Mouse (Mus musculus) monocyte, adult 5-6 weeks (primary cell): Measurements from ENCODE around the gene Eif5b. TPM values are rescaled to one million over a fixed set of nuclear protein-coding genes. Genes with fewer than 3 reads are reported as not detected.
"Not testable (repeated sequence)": the region's sequence is repeated elsewhere in the genome, so short reads cannot be mapped to it uniquely, and the experiment has no call there.

ENCODE experiments used
- ATAC-seq: fragments of 153-309, 156-312 bp; replicated peaks from 2 replicates; pipeline ENCODE4 v1.8.0; 2017; ENCODE audit warnings: mild to moderate bottlenecking; ENCODE audit not compliant: low TSS enrichment, insufficient number of reproducible peaks, severe bottlenecking, poor library complexity, low FRiP score
- total RNA-seq: library from RNA; stranded (forward); fragments of 200-1000, 200-491, 200-594 nt; gene quantifications from 3 replicates; pipeline ENCODE4 v1.2.3, GENCODE M21; 2017

Eif5b gene
- 18.3 to 36.7 TPM (median 24.2 TPM) in 3 replicates for total RNA-seq

DNA sequence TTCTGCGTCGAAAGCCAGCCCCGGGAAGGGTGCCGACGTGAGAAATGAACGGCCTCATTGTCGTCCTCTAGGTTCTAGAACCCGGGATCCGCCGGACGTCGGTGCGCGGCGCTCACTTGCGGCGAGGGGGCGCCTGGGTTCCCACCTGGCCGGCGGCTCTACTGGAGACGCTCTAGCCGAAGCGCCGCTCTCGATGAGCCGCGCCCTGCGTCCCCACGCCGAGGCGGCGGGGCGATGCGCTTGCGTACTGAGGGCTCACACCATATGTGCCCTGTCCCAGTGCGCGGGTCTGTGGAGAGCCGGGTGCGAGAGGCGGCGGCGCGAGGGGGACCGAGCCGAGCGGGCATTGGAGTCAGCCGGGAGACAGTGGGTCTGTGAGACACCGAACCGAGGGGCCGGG is at the start of gene Eif5b, which contains the start of gene Txndc9:
Gene Eif5b (plus strand): TSS at position 144 of the 400 bp plus-strand sequence.
Gene Txndc9 (minus strand): TSS at position 27 of the 400 bp plus-strand sequence.
- peak; percentile 66 for ATAC-seq

DNA sequence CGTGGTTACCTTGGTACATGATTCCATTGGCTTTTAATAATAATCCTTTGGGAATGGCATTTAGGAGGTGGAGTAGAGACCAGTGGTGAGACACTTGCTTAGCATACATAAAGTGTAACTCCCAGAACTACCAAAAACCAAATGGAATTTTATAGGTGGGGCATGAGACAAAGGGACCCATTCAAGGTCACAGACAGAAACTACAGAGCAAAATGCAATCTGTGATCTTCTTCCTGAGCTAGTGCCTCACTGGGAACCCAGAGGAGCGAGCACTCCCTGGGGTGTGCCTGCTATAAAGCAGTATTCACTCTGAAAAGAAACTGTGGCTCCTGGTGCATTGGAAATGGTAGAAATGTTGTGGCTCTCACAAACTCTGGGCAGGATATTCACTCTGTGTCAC is 48.9 kb upstream of the Eif5b start:
- ATAC-seq: no peak

DNA sequence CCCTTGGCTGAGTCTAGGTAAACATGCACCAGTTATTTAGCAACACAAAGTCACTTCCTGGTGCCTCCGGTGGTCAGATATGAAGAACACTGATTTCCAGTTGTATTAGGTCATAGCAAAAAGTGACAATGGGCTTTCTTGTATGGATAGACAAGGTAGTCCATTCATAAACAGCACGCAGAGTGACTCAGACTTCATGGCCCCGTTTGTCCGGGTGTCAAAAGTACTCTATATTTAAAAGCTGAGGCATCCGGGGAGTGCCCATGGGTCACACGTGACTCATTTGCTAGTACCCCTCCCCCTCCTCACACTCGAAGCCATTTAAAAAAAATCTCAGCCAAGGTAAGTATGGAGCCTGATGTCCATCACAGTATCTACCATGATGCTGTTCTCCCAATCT is 43.0 kb upstream of the Eif5b start:
- no peak for ATAC-seq

DNA sequence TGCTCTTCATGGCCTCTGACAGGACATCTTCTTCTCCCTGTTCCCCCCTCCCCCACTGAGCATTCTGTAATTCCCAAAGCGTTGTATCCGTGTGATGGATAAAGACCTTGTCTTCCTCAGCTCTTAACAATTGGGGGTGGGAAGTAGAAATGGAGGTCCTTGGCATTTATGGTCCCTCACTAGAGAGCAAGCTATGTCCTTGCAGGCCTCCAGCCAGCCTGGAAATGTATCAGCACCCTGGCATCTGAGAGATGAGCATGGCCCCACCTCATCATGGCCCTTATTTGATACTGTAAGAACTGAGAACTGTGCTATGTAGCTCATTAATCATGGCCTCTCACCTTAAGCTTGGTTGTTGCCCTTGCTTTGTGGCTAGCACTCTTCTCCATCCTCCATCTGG is 42.6 kb upstream of the Eif5b start:
- ATAC-seq: no peak

DNA sequence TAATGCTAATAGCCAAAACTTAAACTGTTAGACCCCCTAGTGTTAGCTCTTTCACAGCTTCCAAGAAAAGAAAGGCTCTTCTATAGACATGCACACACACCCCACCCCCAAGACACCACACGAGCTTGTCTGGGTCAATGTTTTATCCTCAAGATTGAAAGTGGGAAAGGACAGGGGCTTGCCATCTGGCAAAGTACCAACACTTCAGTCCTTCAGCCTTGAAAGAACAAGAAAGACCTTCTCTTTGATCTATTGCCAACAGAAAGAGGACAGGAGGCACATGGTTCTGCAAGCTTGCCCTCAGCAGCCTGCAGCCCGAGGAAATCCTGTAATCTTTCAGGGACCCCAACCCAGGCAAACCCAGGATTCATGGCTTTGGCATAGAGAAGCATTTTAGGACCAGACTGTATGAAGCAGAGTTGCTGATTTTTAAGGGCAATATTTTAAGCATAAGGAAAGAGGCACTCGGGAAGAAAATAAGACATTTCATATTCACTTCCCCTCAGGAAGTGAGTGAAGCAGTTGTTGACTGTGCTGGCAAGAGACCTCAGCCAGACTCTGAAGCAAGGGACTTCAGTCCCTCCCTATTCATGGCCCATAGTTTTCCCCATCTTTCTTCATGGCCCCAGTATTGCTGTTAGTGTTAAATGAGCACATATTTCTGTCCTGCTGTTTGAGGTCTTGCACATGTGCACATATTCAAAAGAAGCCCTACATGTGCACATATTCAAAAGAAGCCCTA is 40.9 kb upstream of the Eif5b start:
- ATAC-seq: no peak

DNA sequence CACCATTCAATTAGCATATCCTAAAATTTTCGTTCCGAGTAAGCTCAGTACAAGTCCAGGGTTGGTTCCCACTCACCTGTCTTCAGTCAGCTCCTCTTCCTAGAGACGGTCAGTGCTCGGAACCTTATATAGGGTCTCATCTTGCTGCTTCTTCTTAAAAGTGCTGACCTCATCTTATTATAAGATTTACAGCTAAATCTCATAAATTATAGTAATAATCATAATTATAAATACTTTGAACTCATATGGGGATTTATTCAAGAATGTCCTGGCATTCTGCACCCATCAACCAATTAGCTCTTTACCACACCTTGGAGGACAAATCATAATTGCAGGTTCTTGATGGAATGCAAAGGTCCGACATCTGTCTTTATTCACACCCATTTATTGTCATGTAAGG is 40.2 kb upstream of the Eif5b start, which contains the start of gene Lyg1:
Gene Lyg1 (minus strand): TSS at position 101 of the 400 bp plus-strand sequence.
- ATAC-seq: no peak

DNA sequence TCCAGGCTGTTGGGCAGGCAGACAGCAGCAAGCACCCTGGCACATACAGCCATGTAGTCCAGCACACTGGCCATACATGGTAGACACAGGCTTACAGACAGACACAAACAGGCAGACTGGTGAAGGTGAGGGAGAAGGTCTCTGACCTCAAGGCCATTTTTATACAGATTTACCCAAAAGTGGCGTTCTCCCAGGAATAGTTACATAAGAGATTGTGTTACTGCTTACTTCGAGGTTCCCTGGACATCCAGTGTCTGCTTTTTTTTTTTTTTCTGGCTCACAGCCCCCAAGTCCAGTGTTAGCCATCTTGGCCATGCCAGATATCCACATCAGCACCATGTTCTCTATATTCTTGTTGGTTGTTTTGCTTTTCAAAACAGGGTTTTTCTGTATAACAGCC is 39.3 kb upstream of the Eif5b start:
- ATAC-seq: no peak

DNA sequence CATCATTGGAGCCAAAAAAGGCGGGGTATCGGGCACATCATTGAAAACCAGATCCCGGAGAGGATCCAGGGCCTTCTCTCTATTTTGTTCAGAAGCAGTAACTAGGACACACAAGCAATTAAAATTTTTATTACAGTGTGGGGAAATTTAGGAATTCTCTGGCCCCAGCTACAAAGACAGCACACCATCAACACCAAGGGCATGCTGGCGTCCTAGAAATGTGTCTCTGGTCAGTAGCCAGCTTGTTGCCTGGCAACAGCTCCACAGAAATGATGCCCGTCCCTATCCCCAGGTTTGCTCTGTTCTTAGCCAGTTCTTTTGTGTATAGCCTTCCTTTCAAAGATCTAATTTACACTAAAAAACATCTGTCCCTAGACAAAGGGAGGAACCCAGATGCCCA is 38.3 kb upstream of the Eif5b start:
- ATAC-seq: no peak

DNA sequence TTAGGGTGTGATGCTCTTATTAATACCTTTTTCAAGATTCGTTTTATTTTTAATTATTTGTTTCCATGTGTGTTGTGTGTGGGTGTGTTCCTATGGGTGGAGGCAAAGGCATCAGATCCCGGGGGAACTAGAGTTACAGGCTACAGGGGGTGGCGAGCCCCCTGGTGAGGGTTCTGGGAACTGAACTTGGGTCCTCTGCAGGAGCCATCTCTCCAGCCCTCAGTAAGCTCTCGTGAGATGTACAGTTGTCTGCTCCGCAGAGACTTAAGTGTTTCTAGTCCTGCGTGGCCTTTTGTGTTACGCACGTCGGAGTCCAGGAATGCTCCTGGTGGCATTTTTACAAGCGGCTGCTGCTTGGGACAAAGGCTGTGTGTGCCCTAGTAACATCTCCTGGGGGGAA is 32.2 kb upstream of the Eif5b start:
- ATAC-seq: no peak

DNA sequence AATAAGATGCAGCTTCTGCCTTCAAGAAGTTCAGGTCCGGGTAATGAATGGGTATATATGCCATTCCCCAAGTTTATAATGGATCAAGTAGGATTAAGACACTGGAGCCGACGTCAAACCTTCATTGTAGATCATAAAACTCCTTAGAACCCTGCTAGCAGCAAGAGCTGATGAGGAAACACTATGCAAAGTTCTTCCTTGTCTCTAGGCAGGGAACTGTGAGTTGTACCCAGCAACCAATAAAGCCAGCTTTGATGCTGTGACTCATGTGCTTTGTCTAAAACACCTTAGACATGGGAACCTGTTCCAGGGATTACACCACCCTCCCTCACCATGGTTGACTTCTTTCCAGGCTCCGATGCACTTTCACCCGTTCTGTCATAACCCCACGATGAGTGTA is 29.1 kb upstream of the Eif5b start:
- no peak for ATAC-seq

DNA sequence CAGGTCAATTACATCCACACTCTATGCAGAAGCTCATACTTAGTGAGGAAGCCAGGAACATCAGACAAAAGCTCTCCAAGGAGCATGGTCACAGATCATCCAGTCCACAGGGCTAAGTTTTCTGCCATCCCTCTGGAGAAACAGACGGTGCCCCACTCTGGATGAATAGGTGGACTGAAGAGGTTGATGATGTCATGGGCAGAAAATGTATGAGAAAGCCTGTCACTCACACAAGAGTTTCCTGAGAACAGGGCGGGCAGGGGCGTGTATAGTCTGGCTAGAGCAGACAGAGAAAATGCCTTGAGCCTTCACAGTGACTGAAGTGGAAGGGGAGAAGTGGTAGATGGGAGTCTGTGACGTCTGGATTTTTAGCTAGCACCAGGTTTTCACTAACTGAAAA is 26.3 kb upstream of the Eif5b start:
- no peak for ATAC-seq

DNA sequence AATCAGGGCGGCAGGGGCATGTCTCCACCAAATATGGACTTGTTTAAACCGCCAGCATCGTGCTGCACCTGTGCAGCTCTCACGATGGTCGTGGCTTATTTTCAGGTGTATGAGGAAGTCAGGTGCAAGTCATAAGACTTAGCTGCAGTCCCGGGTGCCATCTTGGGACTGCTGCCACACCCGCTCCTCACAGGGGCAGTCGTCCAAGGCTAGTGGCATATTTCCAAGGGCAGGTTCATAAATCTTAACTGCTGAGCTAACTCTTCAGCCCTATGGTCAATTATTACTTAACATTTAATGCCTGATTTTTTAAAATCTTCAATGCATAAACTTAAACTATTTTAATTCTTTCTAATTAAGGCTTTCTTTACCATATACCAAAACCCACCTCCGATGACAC is 21.1 kb upstream of the Eif5b start:
- not testable (repeated sequence) for ATAC-seq

DNA sequence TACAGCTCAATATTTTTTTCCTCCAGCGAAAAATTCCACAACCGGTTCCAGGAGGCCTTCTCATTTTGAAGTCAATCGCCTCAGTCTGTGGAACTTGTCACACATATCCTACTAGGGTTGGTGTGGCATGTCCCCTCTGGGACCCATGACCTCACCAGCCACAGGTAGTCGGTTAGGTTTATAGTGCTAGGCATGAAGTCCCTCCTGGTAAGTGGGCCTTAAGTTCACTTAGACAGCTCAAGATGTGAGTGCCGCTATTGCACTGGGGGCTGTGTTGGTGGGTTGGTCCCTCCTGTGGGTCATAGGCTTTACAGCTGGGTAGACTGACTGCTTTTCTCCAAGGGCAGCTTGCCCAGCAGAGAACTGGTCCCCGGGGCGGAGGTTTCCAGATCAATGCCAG is 20.5 kb upstream of the Eif5b start:
- no peak for ATAC-seq

DNA sequence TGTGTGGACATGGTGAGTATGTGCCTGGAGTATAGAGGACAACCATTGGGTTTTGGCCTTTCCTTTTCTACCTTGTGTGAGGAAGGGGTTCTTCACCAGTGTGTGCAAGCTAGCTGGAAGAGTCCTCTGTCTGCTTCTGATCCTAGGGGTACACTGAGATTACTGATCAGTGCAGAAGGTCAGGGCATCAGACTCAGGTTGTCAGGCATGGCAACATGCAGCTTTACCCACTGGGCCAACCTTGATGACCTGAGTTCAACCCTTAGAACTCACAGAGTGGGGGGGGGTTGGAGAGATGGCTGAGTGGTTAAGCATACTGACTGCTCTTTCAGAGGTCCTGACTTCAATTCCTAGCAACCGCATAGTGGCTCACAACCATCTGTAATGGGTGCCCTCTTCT is 13.5 kb upstream of the Eif5b start:
- no peak for ATAC-seq

DNA sequence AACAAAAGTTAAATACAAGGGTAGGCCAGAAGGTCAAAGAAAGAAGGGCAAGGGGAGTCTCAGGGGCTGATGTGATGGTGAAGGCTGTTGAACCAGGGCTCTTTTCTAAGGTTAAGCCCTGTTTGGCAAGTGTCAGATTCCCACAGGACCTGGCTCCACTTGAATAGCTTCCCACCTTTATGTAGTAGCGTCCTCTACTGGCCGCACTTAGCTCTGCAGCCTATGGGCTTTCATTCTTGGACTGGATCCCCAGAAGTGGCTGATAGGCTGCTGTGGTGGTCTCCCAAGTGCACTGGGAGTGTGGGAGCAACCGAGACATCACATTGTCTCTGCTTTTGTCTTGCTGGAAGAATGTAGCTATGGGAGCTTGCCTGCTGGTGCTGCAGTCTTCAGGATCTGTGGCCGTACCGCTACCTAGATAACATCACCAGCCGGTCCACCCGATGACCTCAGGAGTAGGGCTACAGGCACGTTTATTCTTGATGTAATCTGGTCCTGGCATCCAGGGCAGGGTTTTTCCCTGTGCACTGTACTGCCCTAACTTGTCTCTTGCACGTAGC is 12.0 kb upstream of the Eif5b start:
- ATAC-seq: no peak

DNA sequence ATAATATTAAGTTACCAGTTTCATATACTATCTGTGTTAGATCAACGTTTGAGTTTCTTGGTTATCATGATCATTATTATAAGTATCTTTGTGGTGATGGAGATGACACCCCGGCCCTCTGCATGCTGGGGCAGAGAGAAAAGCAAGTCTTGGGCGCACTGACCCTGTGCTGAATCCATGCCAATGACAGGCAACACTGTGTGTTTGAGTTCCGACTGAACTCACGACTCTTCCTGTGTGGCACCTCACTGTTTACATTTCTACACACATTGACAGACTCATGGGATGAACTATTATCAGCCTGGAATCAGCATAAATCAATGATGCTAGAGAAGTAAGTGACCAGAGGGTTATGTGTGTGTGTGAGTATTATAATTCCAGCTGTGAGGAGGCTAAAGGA is 10.0 kb upstream of the Eif5b start:
- no peak for ATAC-seq

DNA sequence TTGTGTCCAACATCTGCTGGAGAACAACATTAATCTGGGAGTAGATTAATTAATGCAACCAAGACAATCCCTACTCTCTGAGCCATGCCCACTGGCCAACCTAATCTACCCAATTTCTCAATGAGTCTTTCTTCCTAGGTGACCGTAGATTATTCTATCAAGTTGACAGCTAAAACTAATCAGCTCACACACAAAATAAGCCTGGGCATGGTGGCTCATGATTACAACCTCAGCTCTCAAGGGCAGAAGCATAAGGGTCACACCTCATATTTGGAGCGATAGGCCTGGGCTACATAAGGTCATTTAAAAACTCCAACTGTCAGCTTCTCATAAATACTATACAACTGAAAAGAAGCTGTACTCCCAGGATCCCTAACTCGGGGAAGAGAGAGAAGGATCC is 1.6 kb upstream of the Eif5b start:
- no peak for ATAC-seq

DNA sequence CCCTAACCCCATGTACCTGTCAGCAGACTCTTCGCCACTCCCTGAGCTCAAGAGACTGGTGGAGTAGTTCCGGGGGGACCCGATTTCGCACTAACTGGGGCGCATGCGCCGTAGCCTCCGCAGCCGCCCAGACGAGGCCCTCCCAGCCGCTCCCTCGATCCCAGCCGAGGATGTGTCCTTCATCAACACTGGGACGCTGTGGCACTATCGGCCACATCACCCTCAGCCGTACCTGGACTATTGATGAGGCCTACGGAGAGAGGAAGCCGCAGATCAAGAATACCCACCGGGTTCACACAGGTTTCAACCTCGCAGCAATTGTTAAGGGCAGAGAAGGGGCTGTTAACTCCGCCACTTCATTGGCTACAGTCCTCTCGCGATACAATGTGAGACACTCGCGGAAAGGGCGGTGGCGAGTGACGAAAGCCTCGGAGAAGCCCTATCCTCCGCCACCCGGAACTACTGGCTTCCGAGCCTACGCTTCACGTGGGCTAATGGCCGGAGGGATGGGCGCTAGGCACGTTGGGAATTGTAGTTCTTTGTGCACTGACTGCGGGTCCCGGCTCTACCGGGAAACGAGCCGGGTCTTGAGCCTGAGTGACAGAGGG is 829 bp upstream of the Eif5b start:
- peak; percentile 97 for ATAC-seq

DNA sequence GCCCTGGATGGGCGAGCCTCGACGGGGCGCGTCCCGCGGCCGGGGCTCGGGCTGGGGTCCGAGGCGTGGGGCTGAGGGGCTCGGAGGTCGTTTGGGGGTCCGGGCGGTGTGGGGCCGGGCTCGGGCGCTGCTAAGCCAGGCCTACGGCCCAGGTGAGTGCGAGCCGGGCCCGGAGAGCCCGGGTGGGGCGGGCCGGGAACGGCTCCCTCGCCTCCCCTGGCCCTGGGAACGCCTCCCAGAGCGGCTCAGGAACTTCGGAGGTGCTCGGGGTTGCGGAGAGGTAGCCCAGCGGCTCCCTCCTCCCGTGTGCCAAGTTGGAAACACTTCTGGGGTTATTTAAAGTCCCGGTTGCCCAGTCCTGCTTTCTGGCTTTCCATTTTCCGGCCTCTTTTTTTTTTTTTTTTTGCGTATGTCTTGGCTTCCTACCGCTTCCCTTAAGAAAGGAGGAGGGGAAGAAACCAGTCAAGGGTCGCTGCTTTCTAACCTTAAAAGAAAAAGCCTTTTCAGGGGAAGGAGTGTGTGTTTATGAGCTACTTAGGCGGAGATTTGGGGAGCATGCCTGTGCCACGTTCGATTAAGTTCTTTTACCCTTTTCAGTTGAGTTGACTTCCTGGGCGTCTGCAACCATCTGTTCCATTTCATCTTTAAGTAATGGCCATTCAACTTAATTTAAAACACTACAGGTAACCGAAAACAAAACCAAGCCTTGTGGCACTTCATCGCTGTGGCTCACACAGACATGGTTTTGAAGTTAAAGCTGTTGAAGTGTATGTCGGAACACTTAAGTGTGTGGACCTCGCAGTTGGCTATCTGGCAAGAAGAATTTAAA is 775 bp downstream of the Eif5b start:
- no peak for ATAC-seq
